Mouse (Mus musculus) forebrain, embryonic 16.5 days (tissue): ENCODE data around the gene Ppp1r15a. TPM values are rescaled to one million over a fixed set of nuclear protein-coding genes. Genes with fewer than 3 reads are reported as not detected.

Experiments used
- ATAC-seq: fragments of 200-750 bp; cut with Nextera tagmentation; 2 replicates; pipeline ENCODE4 v1.8.0; 2017; ENCODE audit warnings: mild to moderate bottlenecking, moderate library complexity
- H3K27ac ChIP-seq: fragments of 300-500 bp; sonication (generic); 2 replicates; pipeline ENCODE4 v1.5.1; 2014; ENCODE audit warnings: low read length, control low read depth
- H3K27me3 ChIP-seq: fragments of 300-500 bp; sonication (generic); replicated peaks from 2 replicates; pipeline ENCODE4 v1.6.1; 2014; ENCODE audit warnings: low read length; ENCODE audit not compliant: control insufficient read depth, insufficient read depth
- H3K36me3 ChIP-seq: fragments of 300-500 bp; sonication (generic); 2 replicates; pipeline ENCODE4 v1.6.1; 2014; ENCODE audit not compliant: control insufficient read depth, insufficient read depth
- H3K4me1 ChIP-seq: fragments of 300-500 bp; sonication (generic); replicated peaks from 2 replicates; pipeline ENCODE4 v1.6.1; 2014; ENCODE audit warnings: low read length; ENCODE audit not compliant: control insufficient read depth, insufficient read depth
- H3K4me2 ChIP-seq: fragments of 300-500 bp; sonication (generic); 2 replicates; pipeline ENCODE4 v1.6.1; 2014; ENCODE audit warnings: mild to moderate bottlenecking, low read length, control low read depth
- H3K4me3 ChIP-seq: fragments of 300-500 bp; sonication (generic); replicated peaks from 2 replicates; pipeline ENCODE4 v1.5.1; 2014; ENCODE audit warnings: mild to moderate bottlenecking, low read length, control low read depth
- H3K9ac ChIP-seq: fragments of 300-500 bp; sonication (generic); replicated peaks from 2 replicates; pipeline ENCODE4 v1.6.1; 2014; ENCODE audit warnings: low read depth, low read length, control low read depth
- H3K9me3 ChIP-seq: fragments of 300-500 bp; sonication (generic); 2 replicates; pipeline ENCODE4 v1.6.1; 2016; ENCODE audit warnings: low read length; ENCODE audit not compliant: control insufficient read depth
- WGBS: fragments of 180-500 bp; shearing (Covaris S2); extraction: QIAGEN DNeasy Blood & Tissue Kit; methylation state at CpG from one replicate; pipeline ENCODE4 v1.1.7; 2014; 5-methylcytosine and 5-hydroxymethylcytosine counted together
- polyA plus RNA-seq: library from polyadenylated mRNA; unstranded; fragments of >200 nt; fragmentation: Nextera tagmentation; extraction: Ambion mirVana; gene quantifications from 2 replicates; pipeline ENCODE4 v1.2.1, GENCODE M21; 2015

The Ppp1r15a gene
- polyA plus RNA-seq, 1 experiment from 2014 or later: 14.4 TPM

- no peak overlapping the region for H3K27ac ChIP-seq
- 95% methylated on average over 7 of the region's 7 CpGs for WGBS
- H3K4me2 ChIP-seq: no peak overlapping the region
- H3K9ac ChIP-seq: no peak overlapping the region
- no peaks in the 10 kb centered on the region for H3K9me3 ChIP-seq
- H3K27me3 ChIP-seq: no peaks in the 10 kb centered on the region
- no peak for ATAC-seq
- H3K4me1 ChIP-seq: no peaks in the 10 kb centered on the region
- no peaks in the 10 kb centered on the region for H3K36me3 ChIP-seq
- no peak overlapping the region for H3K4me3 ChIP-seq
Observed at GRCm38 (mm10) chr7:45478774-45479173, 47.3 kb downstream of the Ppp1r15a start.

GRCm38 (mm10) chr7:45477003-45477402 is 49.1 kb downstream of the Ppp1r15a start:
- H3K4me3 ChIP-seq: no peak overlapping the region
- ATAC-seq: no peak; the same call in 1 of the 2 replicates
- no peak overlapping the region for H3K4me2 ChIP-seq
- H3K27ac ChIP-seq: no peak overlapping the region
- H3K9me3 ChIP-seq: no peaks in the 10 kb centered on the region
- H3K27me3 ChIP-seq: no peaks in the 10 kb centered on the region
- H3K9ac ChIP-seq: no peak overlapping the region
- H3K36me3 ChIP-seq: no peaks in the 10 kb centered on the region
- 17% methylated on average over 3 of the region's 3 CpGs for WGBS
- no peaks in the 10 kb centered on the region for H3K4me1 ChIP-seq

GRCm38 (mm10) chr7:45476453-45476852 is 49.6 kb downstream of the Ppp1r15a start:
- no peak for ATAC-seq

GRCm38 (mm10) chr7:45475291-45475969 is 50.6 kb downstream of the Ppp1r15a start:
- no peak overlapping the region for H3K4me3 ChIP-seq
- no peaks in the 10 kb centered on the region for H3K9me3 ChIP-seq
- no peaks in the 10 kb centered on the region for H3K27me3 ChIP-seq
- H3K9ac ChIP-seq: no peak overlapping the region; the same call in 1 of the 2 replicates
- no peaks in the 10 kb centered on the region for H3K36me3 ChIP-seq
- H3K4me1 ChIP-seq: no peaks in the 10 kb centered on the region
- ATAC-seq: no peak
- H3K27ac ChIP-seq: no peak overlapping the region
- H3K4me2 ChIP-seq: 0 out of 2 replicates have a peak overlapping the region, but pooled peaks have one; percentile 2
- 72% methylated on average over 16 of the region's 16 CpGs for WGBS

More at GRCm38 (mm10) chr7:45476453-45476852, 49.6 kb downstream of the Ppp1r15a start:
- H3K27me3 ChIP-seq: no peaks in the 10 kb centered on the region
- no peaks in the 10 kb centered on the region for H3K36me3 ChIP-seq
- no peaks in the 10 kb centered on the region for H3K4me1 ChIP-seq
- H3K9ac ChIP-seq: no peak overlapping the region
- no peak overlapping the region for H3K4me2 ChIP-seq
- no peaks in the 10 kb centered on the region for H3K9me3 ChIP-seq
- no peak overlapping the region for H3K4me3 ChIP-seq
- no peak overlapping the region for H3K27ac ChIP-seq
- 54% methylated on average over 1 of the region's 1 CpGs for WGBS

Other genes starting within 250 kb of the Ppp1r15a start
- gene Slc6a21, start 248.8 kb downstream of the Ppp1r15a start, polyA plus RNA-seq: not detected in 2 replicates
- gene Trpm4, start 192.5 kb downstream of the Ppp1r15a start, polyA plus RNA-seq: 8.2 and 10.1 TPM in 2 replicates
- 0.60 TPM in 1 of 2 replicates, not detected in the other for gene Hrc, start 191.0 kb downstream of the Ppp1r15a start, polyA plus RNA-seq
- gene Ppfia3, start 159.2 kb downstream of the Ppp1r15a start, polyA plus RNA-seq: 16.1 and 19.7 TPM in 2 replicates
- 6.1 and 18.5 TPM in 2 replicates for gene Lin7b, start 155.7 kb downstream of the Ppp1r15a start, polyA plus RNA-seq
- gene Snrnp70, start 130.5 kb downstream of the Ppp1r15a start, polyA plus RNA-seq: 206 and 215 TPM in 2 replicates
- not detected in 2 replicates for gene Kcna7, start 120.6 kb downstream of the Ppp1r15a start, polyA plus RNA-seq
- 0.10 TPM in 1 of 2 replicates, not detected in the other for gene Ntf5, start 112.6 kb downstream of the Ppp1r15a start, polyA plus RNA-seq
- 0.44 and 0.65 TPM in 2 replicates for gene Lhb, start 105.4 kb downstream of the Ppp1r15a start, polyA plus RNA-seq
- 19.9 and 21.6 TPM in 2 replicates for gene Gys1, start 91.4 kb downstream of the Ppp1r15a start, polyA plus RNA-seq
- 137 and 147 TPM in 2 replicates for gene Ruvbl2, start 88.2 kb downstream of the Ppp1r15a start, polyA plus RNA-seq
- 5,701 and 5,899 TPM in 2 replicates for gene Ftl1, start 66.4 kb downstream of the Ppp1r15a start, polyA plus RNA-seq
- gene Bax, start 59.4 kb downstream of the Ppp1r15a start, polyA plus RNA-seq: 225 and 257 TPM in 2 replicates
- gene Tulp2, start 44.4 kb downstream of the Ppp1r15a start, polyA plus RNA-seq: 0.12 TPM in 1 of 2 replicates, not detected in the other
- not detected in 2 replicates for gene Gm45808, start 39.5 kb downstream of the Ppp1r15a start, polyA plus RNA-seq
- gene Dhdh, start 37.5 kb downstream of the Ppp1r15a start, polyA plus RNA-seq: 2.2 and 3.0 TPM in 2 replicates
- 106 and 107 TPM in 2 replicates for gene Nucb1, start 15.9 kb downstream of the Ppp1r15a start, polyA plus RNA-seq
- 0.57 and 0.81 TPM in 2 replicates for gene Plekha4, start 62 bp upstream of the Ppp1r15a start, polyA plus RNA-seq
- gene Hsd17b14, start 28.6 kb upstream of the Ppp1r15a start, polyA plus RNA-seq: not detected in 2 replicates
- gene Bcat2, start 43.9 kb upstream of the Ppp1r15a start, polyA plus RNA-seq: 24.2 and 24.5 TPM in 2 replicates
- gene Fgf21, start 89.2 kb upstream of the Ppp1r15a start, polyA plus RNA-seq: not detected in 2 replicates
- not detected in 2 replicates for gene Fut1, start 91.0 kb upstream of the Ppp1r15a start, polyA plus RNA-seq
- not detected in 2 replicates for gene Izumo1, start 95.5 kb upstream of the Ppp1r15a start, polyA plus RNA-seq
- gene Rasip1, start 101.2 kb upstream of the Ppp1r15a start, polyA plus RNA-seq: 13.5 and 15.1 TPM in 2 replicates
- gene Mamstr, start 113.7 kb upstream of the Ppp1r15a start, polyA plus RNA-seq: 2.8 and 4.2 TPM in 2 replicates
- gene Fut2, start 140.1 kb upstream of the Ppp1r15a start, polyA plus RNA-seq: 0.10 and 0.21 TPM in 2 replicates
- gene Ntn5, start 157.8 kb upstream of the Ppp1r15a start, polyA plus RNA-seq: 0.80 and 0.84 TPM in 2 replicates
- 0.10 and 0.25 TPM in 2 replicates for gene Sec1, start 168.1 kb upstream of the Ppp1r15a start, polyA plus RNA-seq
- 40.1 and 64.4 TPM in 2 replicates for gene Car11, start 173.6 kb upstream of the Ppp1r15a start, polyA plus RNA-seq
- 4.1 and 4.3 TPM in 2 replicates for gene Dbp, start 178.8 kb upstream of the Ppp1r15a start, polyA plus RNA-seq
- 567 and 579 TPM in 2 replicates for gene Rpl18, start 189.2 kb upstream of the Ppp1r15a start, polyA plus RNA-seq
- 29.9 and 31.1 TPM in 2 replicates for gene Sphk2, start 191.7 kb upstream of the Ppp1r15a start, polyA plus RNA-seq
- 0.60 and 1.1 TPM in 2 replicates for gene Fam83e, start 194.9 kb upstream of the Ppp1r15a start, polyA plus RNA-seq
- not detected in 2 replicates for gene Spaca4, start 199.5 kb upstream of the Ppp1r15a start, polyA plus RNA-seq